Mouse (Mus musculus): Measurements from ENCODE around the gene Btg1-ps1. TPM values are rescaled to one million over a fixed set of nuclear protein-coding genes. Genes with fewer than 3 reads are reported as not detected.
"Not testable (repeated sequence)": the region's sequence is repeated elsewhere in the genome, so short reads cannot be mapped to it uniquely, and the experiment has no call there.

The Btg1-ps1 gene
- total RNA-seq (2021), result not detected
- long read RNA-seq, experiment 1, result 0 reads
- long read RNA-seq, experiment 2, result 0 reads

- DNase-seq (ENCODE audit: low spot score in 2 of 2), result not testable (repeated sequence)
Measured at GRCm38 (mm10) chrX:38018597-38018996, at the start of gene Btg1-ps1. TSS of gene Btg1-ps1 (minus strand) at chrX:38018815.

GRCm38 (mm10) chrX:38066175-38066574 lies 47.6 kb upstream of the Btg1-ps1 start, which contains the start of gene Rhox10:
TSS of gene Rhox10 (plus strand) at chrX:38066475.
- no peak for DNase-seq (ENCODE audit: low spot score in 2 of 2)

- DNase-seq (ENCODE audit: low spot score in 2 of 2), result peak in 1 of 2 experiments; percentile 5
Measured at GRCm38 (mm10) chrX:38061544-38061943, 42.9 kb upstream of the Btg1-ps1 start.

- not testable (repeated sequence) for DNase-seq (ENCODE audit: low spot score in 2 of 2)
Measured at GRCm38 (mm10) chrX:38043014-38043413, 24.4 kb upstream of the Btg1-ps1 start, which contains the start of gene Btg1-ps2. TSS of gene Btg1-ps2 (minus strand) at chrX:38043114.

GRCm38 (mm10) chrX:38039666-38040065 lies 21.1 kb upstream of the Btg1-ps1 start:
- DNase-seq (ENCODE audit: low spot score in 2 of 2), result no peak

- DNase-seq (ENCODE audit: low spot score in 2 of 2), result no peak
Measured at GRCm38 (mm10) chrX:38033841-38034240, 15.2 kb upstream of the Btg1-ps1 start.

GRCm38 (mm10) chrX:38008756-38009155 lies 9.9 kb downstream of the Btg1-ps1 start:
- no peak for DNase-seq (ENCODE audit: low spot score in 2 of 2)

Other genes starting within 250 kb of the Btg1-ps1 start
- not detected for gene Rhox5, start 214.0 kb downstream of the Btg1-ps1 start, total RNA-seq (2021)
- gene Rhox6, start 191.9 kb downstream of the Btg1-ps1 start, total RNA-seq (2021), result not detected
- not detected for gene Rhox7a, start 187.1 kb downstream of the Btg1-ps1 start, total RNA-seq (2021)
- gene Rhox8, start 139.9 kb downstream of the Btg1-ps1 start, total RNA-seq (2021), result not detected
- gene Rhox7b, start 121.6 kb downstream of the Btg1-ps1 start, total RNA-seq (2021), result not detected
- gene Rhox9, start 117.0 kb downstream of the Btg1-ps1 start, total RNA-seq (2021), result not detected
- not detected for gene Btg1-ps2, start 24.3 kb upstream of the Btg1-ps1 start, total RNA-seq (2021)
- not detected for gene Rhox10, start 47.7 kb upstream of the Btg1-ps1 start, total RNA-seq (2021)
- not detected for gene Rhox11, start 66.3 kb upstream of the Btg1-ps1 start, total RNA-seq (2021)
- not detected for gene Rhox12, start 92.1 kb upstream of the Btg1-ps1 start, total RNA-seq (2021)
- gene Rhox13, start 102.4 kb upstream of the Btg1-ps1 start, total RNA-seq (2021), result not detected
- gene Zbtb33, start 171.0 kb upstream of the Btg1-ps1 start, total RNA-seq (2021), result 10 to 100 TPM; 22.5 to 26.7 TPM
- 10 to 100 TPM; 17.7 to 23.5 TPM for gene Tmem255a, start 233.6 kb upstream of the Btg1-ps1 start, total RNA-seq (2021)